Mouse (Mus musculus) CH12.LX (cell line): ENCODE results near the gene H2-Eb2. TPM values are rescaled to one million over a fixed set of nuclear protein-coding genes. Genes with fewer than 3 reads are reported as not detected.

Source experiments
- DNase-seq: peaks from one replicate; pipeline ENCODE4 v3.0.0-alpha.2; 2013; ENCODE audit errors: extremely low read depth
- H3K27ac ChIP-seq: 2 replicates; pipeline ENCODE4 v1.5.1; 2012; ENCODE audit warnings: low read depth, mild to moderate bottlenecking, control low read depth, moderate library complexity; ENCODE audit not compliant: insufficient read depth
- H3K27me3 ChIP-seq: replicated peaks from 2 replicates; pipeline ENCODE3; 2012; ENCODE audit warnings: inconsistent platforms
- H3K36me3 ChIP-seq, 2 experiments: replicated peaks in 1 of 2; 2 replicates each; pipeline versions ENCODE3 to v1.6.1; 2012; ENCODE audit warnings: inconsistent platforms in 1 of 2, low read length in 1 of 2, mild to moderate bottlenecking in 1 of 2, mixed read lengths in 1 of 2, moderate library complexity in 1 of 2; ENCODE audit not compliant: control insufficient read depth in 1 of 2, insufficient read depth in 1 of 2
- H3K4me1 ChIP-seq, 2 experiments: 2 replicates each; pipeline ENCODE4 v1.6.1; 2012; ENCODE audit warnings: inconsistent platforms in 1 of 2, moderate library complexity in 1 of 2; ENCODE audit not compliant: insufficient read depth in 2 of 2, control insufficient read depth in 1 of 2
- H3K4me2 ChIP-seq: 2 replicates; pipeline ENCODE4 v1.6.1; 2012; ENCODE audit warnings: low read depth, mild to moderate bottlenecking, control low read depth; ENCODE audit not compliant: poor library complexity, insufficient read depth, severe bottlenecking
- H3K4me3 ChIP-seq, 3 experiments: fragments of 150-350 bp in 1 of 3; sonication (generic) in 1 of 3; replicated peaks in 1 of 3; 2 replicates each; pipeline versions ENCODE3 to v1.5.1; 2011 to 2012; ENCODE audit warnings: low read depth in 2 of 3, low read length in 2 of 3, mild to moderate bottlenecking in 2 of 3, moderate library complexity in 2 of 3, control low read depth in 1 of 3, improper control_type of control experiment in 1 of 3, inconsistent platforms in 1 of 3, mixed read lengths in 1 of 3; ENCODE audit not compliant: poor library complexity in 1 of 3
- H3K79me2 ChIP-seq: replicated peaks from 2 replicates; pipeline ENCODE4 v1.6.1; 2012; ENCODE audit warnings: mild to moderate bottlenecking, moderate library complexity; ENCODE audit not compliant: control insufficient read depth, poor library complexity, insufficient read depth, severe bottlenecking; ENCODE audit errors: extremely low read depth
- H3K9ac ChIP-seq: 2 replicates; pipeline ENCODE4 v1.6.1; 2012; ENCODE audit warnings: low read depth, mild to moderate bottlenecking, control low read depth, moderate library complexity; ENCODE audit not compliant: insufficient read depth
- H3K9me3 ChIP-seq: replicated peaks from 2 replicates; pipeline ENCODE3; 2012; ENCODE audit warnings: low read length, inconsistent platforms, mixed read lengths
- BHLHE40 ChIP-seq: IDR thresholded peaks from 2 replicates; pipeline ENCODE4 v1.6.1; 2011; ENCODE audit warnings: mild to moderate bottlenecking, low read depth, low read length, improper control_type of control experiment
- CHD1 ChIP-seq: IDR thresholded peaks from 2 replicates; pipeline ENCODE4 v1.6.1; 2012; ENCODE audit warnings: low read depth, low read length, improper control_type of control experiment, inconsistent platforms
- CHD2 ChIP-seq: IDR thresholded peaks from 2 replicates; pipeline ENCODE4 v1.6.1; 2011; ENCODE audit warnings: low read length, improper control_type of control experiment
- CTCF ChIP-seq, 2 experiments: IDR thresholded peaks in 1 of 2; conservative IDR thresholded peaks in 1 of 2; 2 replicates each; pipeline ENCODE4 v1.5.1; 2011 to 2012; ENCODE audit warnings: low read depth in 2 of 2, low read length in 2 of 2, improper control_type of control experiment in 1 of 2, inconsistent platforms in 1 of 2, mild to moderate bottlenecking in 1 of 2, moderate library complexity in 1 of 2
- E2F4 ChIP-seq: IDR thresholded peaks from 2 replicates; pipeline ENCODE4 v1.6.1; 2011; ENCODE audit warnings: low read depth, low read length, improper control_type of control experiment; ENCODE audit not compliant: insufficient replicate concordance
- ELF1 ChIP-seq: IDR thresholded peaks from 2 replicates; pipeline ENCODE4 v1.6.1; 2014; ENCODE audit warnings: low read depth, mild to moderate bottlenecking, inconsistent platforms, low read length, improper control_type of control experiment
- EP300 ChIP-seq: IDR thresholded peaks from 2 replicates; pipeline ENCODE4 v1.6.1; 2011; ENCODE audit warnings: low read length, improper control_type of control experiment
- ETS1 ChIP-seq: conservative IDR thresholded peaks from 2 replicates; pipeline ENCODE4 v1.6.1; 2012; ENCODE audit warnings: low read depth, mild to moderate bottlenecking, inconsistent platforms, low read length, improper control_type of control experiment, moderate library complexity
- GABPA ChIP-seq: IDR thresholded peaks from 2 replicates; pipeline ENCODE4 v1.6.1; 2012; ENCODE audit warnings: low read depth, low read length, improper control_type of control experiment, inconsistent platforms; ENCODE audit not compliant: insufficient replicate concordance
- HCFC1 ChIP-seq: IDR thresholded peaks from 2 replicates; pipeline ENCODE4 v1.6.1; 2012; ENCODE audit warnings: low read depth, mild to moderate bottlenecking, inconsistent platforms, low read length, improper control_type of control experiment
- IRF4 ChIP-seq: IDR thresholded peaks from 2 replicates; pipeline ENCODE4 v1.6.1; 2014; ENCODE audit warnings: low read depth, mild to moderate bottlenecking, inconsistent platforms, low read length, improper control_type of control experiment
- JUN ChIP-seq: IDR thresholded peaks from 2 replicates; pipeline ENCODE4 v1.6.1; 2011; ENCODE audit warnings: low read depth, mild to moderate bottlenecking, low read length, improper control_type of control experiment, moderate library complexity; ENCODE audit not compliant: insufficient read depth
- JUND ChIP-seq: conservative IDR thresholded peaks from 2 replicates; pipeline ENCODE4 v1.6.1; 2011; ENCODE audit warnings: low read depth, low read length, improper control_type of control experiment
- KAT2A ChIP-seq: IDR thresholded peaks from 2 replicates; pipeline ENCODE4 v1.6.1; 2012; ENCODE audit warnings: low read length, improper control_type of control experiment, inconsistent platforms; ENCODE audit not compliant: insufficient replicate concordance
- MAFK ChIP-seq: IDR thresholded peaks from 2 replicates; pipeline ENCODE4 v1.6.1; 2011; ENCODE audit warnings: low read length, improper control_type of control experiment; ENCODE audit not compliant: insufficient replicate concordance
- MAX ChIP-seq: IDR thresholded peaks from 2 replicates; pipeline ENCODE4 v1.6.1; 2011; ENCODE audit warnings: low read length, improper control_type of control experiment
- MAZ ChIP-seq: IDR thresholded peaks from 2 replicates; pipeline ENCODE4 v1.6.1; 2012; ENCODE audit warnings: low read depth, mild to moderate bottlenecking, inconsistent platforms, low read length, improper control_type of control experiment, moderate library complexity
- MEF2A ChIP-seq: IDR thresholded peaks from 2 replicates; pipeline ENCODE4 v1.6.1; 2014; ENCODE audit warnings: low read depth, mild to moderate bottlenecking, inconsistent platforms, low read length, improper control_type of control experiment, borderline replicate concordance
- MXI1 ChIP-seq: IDR thresholded peaks from 2 replicates; pipeline ENCODE4 v1.6.1; 2011; ENCODE audit warnings: mild to moderate bottlenecking, low read depth, low read length, improper control_type of control experiment
- MYC ChIP-seq: IDR thresholded peaks from 2 replicates; pipeline ENCODE4 v1.6.1; 2011; ENCODE audit warnings: low read depth, mild to moderate bottlenecking, improper control_type of control experiment, low read length
- NELFE ChIP-seq: IDR thresholded peaks from 2 replicates; pipeline ENCODE4 v1.6.1; 2011; ENCODE audit warnings: low read depth, low read length, improper control_type of control experiment
- NRF1 ChIP-seq: IDR thresholded peaks from 2 replicates; pipeline ENCODE4 v1.6.1; 2014; ENCODE audit warnings: low read depth, mild to moderate bottlenecking, inconsistent platforms, low read length, improper control_type of control experiment, moderate library complexity
- PAX5 ChIP-seq: IDR thresholded peaks from 2 replicates; pipeline ENCODE4 v1.6.1; 2012; ENCODE audit warnings: low read length, inconsistent platforms, mixed read lengths
- POLR2A ChIP-seq: IDR thresholded peaks from 2 replicates; pipeline ENCODE4 v1.6.1; 2011; ENCODE audit warnings: low read depth, mild to moderate bottlenecking, improper control_type of control experiment, low read length
- POLR2AphosphoS2 ChIP-seq: IDR thresholded peaks from 2 replicates; pipeline ENCODE4 v1.6.1; 2011; ENCODE audit warnings: low read depth, low read length, improper control_type of control experiment
- RAD21 ChIP-seq: IDR thresholded peaks from 2 replicates; pipeline ENCODE4 v1.6.1; 2011; ENCODE audit warnings: low read depth, mild to moderate bottlenecking, low read length, improper control_type of control experiment, moderate library complexity
- RCOR1 ChIP-seq: conservative IDR thresholded peaks from 2 replicates; pipeline ENCODE4 v1.6.1; 2012; ENCODE audit warnings: low read depth, mild to moderate bottlenecking, inconsistent platforms, low read length, improper control_type of control experiment
- SIN3A ChIP-seq: IDR thresholded peaks from 2 replicates; pipeline ENCODE4 v1.6.1; 2012; ENCODE audit warnings: low read length, improper control_type of control experiment, inconsistent platforms
- SMC3 ChIP-seq: IDR thresholded peaks from 2 replicates; pipeline ENCODE4 v1.6.1; 2011; ENCODE audit warnings: low read depth, low read length, improper control_type of control experiment
- TBP ChIP-seq: conservative IDR thresholded peaks from 2 replicates; pipeline ENCODE4 v1.6.1; 2011; ENCODE audit warnings: low read depth, low read length, improper control_type of control experiment
- TCF12 ChIP-seq: IDR thresholded peaks from 2 replicates; pipeline ENCODE4 v1.6.1; 2014; ENCODE audit warnings: low read depth, mild to moderate bottlenecking, inconsistent platforms, low read length, improper control_type of control experiment
- UBTF ChIP-seq: IDR thresholded peaks from 2 replicates; pipeline ENCODE4 v1.6.1; 2012; ENCODE audit warnings: low read depth, mild to moderate bottlenecking, inconsistent platforms, low read length, improper control_type of control experiment, moderate library complexity
- USF1 ChIP-seq: IDR thresholded peaks from 2 replicates; pipeline ENCODE4 v1.6.1; 2014; ENCODE audit warnings: low read depth, mild to moderate bottlenecking, inconsistent platforms, low read length, improper control_type of control experiment
- USF2 ChIP-seq: conservative IDR thresholded peaks from 2 replicates; pipeline ENCODE4 v1.6.1; 2011; ENCODE audit warnings: low read depth, low read length, improper control_type of control experiment
- ZC3H11A ChIP-seq: IDR thresholded peaks from 2 replicates; pipeline ENCODE4 v1.6.1; 2012; ENCODE audit warnings: low read depth, mild to moderate bottlenecking, inconsistent platforms, low read length, improper control_type of control experiment
- ZKSCAN1 ChIP-seq: IDR thresholded peaks from 2 replicates; pipeline ENCODE4 v1.6.1; 2012; ENCODE audit warnings: low read depth, inconsistent platforms, low read length, improper control_type of control experiment, borderline replicate concordance
- ZMIZ1 ChIP-seq: IDR thresholded peaks from 2 replicates; pipeline ENCODE4 v1.6.1; 2012; ENCODE audit warnings: low read depth, mild to moderate bottlenecking, inconsistent platforms, low read length, improper control_type of control experiment
- ZNF384 ChIP-seq: IDR thresholded peaks from 2 replicates; pipeline ENCODE4 v1.6.1; 2012; ENCODE audit warnings: low read depth, low read length, improper control_type of control experiment, inconsistent platforms
- dilution Hi-C: fragments of 300-500 bp; cut with MboI; formaldehyde crosslinking; loops from 2 replicates; pipeline ENCODE4 v1.14.3; 2020; ENCODE audit warnings: low sequenced_read_pairs; ENCODE audit not compliant: extremely low pct_unique_long_range_greater_than_20kb, extremely low pct_ligation_motif_present
- in situ Hi-C: fragments of 300-500 bp; cut with MboI; formaldehyde crosslinking; loops from 3 replicates; pipeline ENCODE4 v1.14.3; 2019; ENCODE audit warnings: low sequenced_read_pairs, low pct_ligation_motif_present, low pct_unique_long_range_greater_than_20kb, mixed read lengths
- polyA plus RNA-seq: library from polyadenylated mRNA; unstranded; fragments of >175 nt; gene quantifications from 2 replicates; pipeline ENCODE4 v1.2.1, GENCODE M21; 2012; ENCODE audit warnings: low read depth; ENCODE audit not compliant: insufficient read length
- total RNA-seq, 2 experiments: library from RNA; depleted of rRNA; stranded (reverse); fragments of 300-350 nt in 1 of 2; fragments of >200 nt in 1 of 2; gene quantifications; 2 replicates each; pipeline ENCODE4 v1.2.3; 2012 to 2014

Gene H2-Eb2
- total and polyA plus RNA-seq, 3 experiments = 5.8 to 11.4 (median 10.9) TPM

DNA sequence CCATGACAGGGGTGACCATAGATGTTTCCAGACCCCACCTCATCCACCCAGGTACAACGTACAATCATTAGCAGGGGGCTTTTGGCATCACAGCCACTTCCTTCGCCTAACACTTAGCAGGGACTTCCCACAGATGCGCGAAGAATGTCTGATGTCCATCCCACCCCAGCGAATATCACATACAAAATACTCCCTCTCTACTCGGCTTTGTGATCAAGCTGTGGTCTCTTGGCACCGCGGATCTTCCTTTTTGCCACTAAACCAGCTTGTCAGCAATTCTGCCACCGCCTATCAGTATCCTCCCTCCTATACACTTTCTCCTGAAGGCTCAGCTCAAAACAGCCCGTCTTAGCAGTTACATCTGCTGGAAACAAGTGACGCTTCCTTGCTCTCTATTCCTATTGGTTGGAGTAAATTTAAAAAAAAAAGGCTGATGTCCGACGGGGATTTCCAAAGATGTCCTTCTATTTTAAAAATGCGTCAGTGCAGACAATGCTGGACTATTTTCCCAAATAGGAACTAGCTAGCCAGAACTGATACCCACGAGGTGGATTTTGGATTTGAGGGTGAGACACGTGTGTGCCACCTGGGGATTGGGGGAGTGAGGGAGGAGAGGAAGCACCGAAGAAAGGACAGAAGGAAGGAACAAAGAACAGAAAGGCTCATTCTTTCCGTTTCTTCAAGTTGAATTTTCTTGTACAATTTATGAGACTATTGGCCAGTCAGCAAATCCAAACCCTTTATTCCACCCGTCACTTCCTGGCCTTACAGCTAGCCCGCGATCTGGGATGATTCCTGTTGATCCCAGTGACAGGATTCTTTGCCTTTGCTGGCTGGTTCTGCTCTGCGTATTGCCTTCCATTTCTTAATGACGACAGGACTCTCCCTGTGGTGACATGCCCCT is 29.3 kb upstream of the H2-Eb2 start:
- DNase-seq = peak; percentile 93
- Histone ChIP-seq H3K27ac (peak overlapping the region; percentile 96), H3K4me2 (peak overlapping the region; percentile 78), H3K9ac (peak overlapping the region; percentile 96), H3K4me3 (peak overlapping the region; percentile 60 to 92 (median 72)), H3K4me1 (peaks cover 18 to 41% of the 10 kb centered on the region in 2 experiments), H3K36me3 (peaks cover 4 to 17% of the 10 kb centered on the region in 2 experiments), H3K9me3 (peaks cover 7% of the 10 kb centered on the region), H3K27me3 (no peaks in the 10 kb centered on the region), H3K79me2 (peaks cover 15% of the 10 kb centered on the region)
- in situ Hi-C loops (no loop called here), dilution Hi-C loops (no loop called here)
- TF ChIP-seq TCF12 (no peak), GABPA (no peak), SIN3A (no peak), MYC (peak; percentile 56; the same call in 1 of the 2 replicates), EP300 (peak; percentile 57; the same call in 1 of the 2 replicates), POLR2AphosphoS2 (no peak), ELF1 (no peak), RCOR1 (no peak), POLR2A (peak; percentile 67), MXI1 (peak; percentile 8; the same call in 1 of the 2 replicates), KAT2A (no peak), ZC3H11A (no peak), CHD1 (no peak), MAX (peak; percentile 57), USF1 (no peak), MAFK (peak; percentile 70; the same call in 1 of the 2 replicates), NELFE (peak; percentile 61; the same call in 1 of the 2 replicates), SMC3 (no peak), CHD2 (peak; percentile 98), E2F4 (no peak), ETS1 (peak; percentile 67), NRF1 (no peak), MEF2A (peak; percentile 63; the same call in 1 of the 2 replicates), PAX5 (no peak), TBP (0 out of 2 replicates have a peak, but pooled peaks have one; percentile 61), CTCF (conservative IDR thresholded peaks at IDR 0.05 in 1 of 2, IDR thresholded peaks at IDR 0.05 in 1 of 2; ENCODE audit: low read depth in 2 of 2, low read length in 2 of 2) (no peak), ZNF384 (peak; percentile 99), ZMIZ1 (no peak), HCFC1 (peak; percentile 9; the same call in 1 of the 2 replicates), ZKSCAN1 (no peak; the same call in 1 of the 2 replicates), UBTF (no peak), BHLHE40 (no peak; the same call in 1 of the 2 replicates), USF2 (no peak), IRF4 (no peak; the same call in 1 of the 2 replicates), JUN (0 out of 2 replicates have a peak, but pooled peaks have one; percentile 6), JUND (peak; percentile 57), MAZ (no peak), RAD21 (no peak)
